Mouse (Mus musculus) large intestine, adult 2 months (tissue): ENCODE data around the gene Rexo4. TPM values are rescaled to one million over a fixed set of nuclear protein-coding genes. Genes with fewer than 3 reads are reported as not detected.

Experiments used
- DNase-seq: peaks from one replicate; pipeline ENCODE4 v3.0.0-alpha.2; 2012; ENCODE audit warnings: low read depth, low spot score
- WGBS: fragments of 180-500 bp; shearing (Covaris S2); methylation state at CpG from one replicate; pipeline ENCODE4 v1.1.7; 2018; 5-methylcytosine and 5-hydroxymethylcytosine counted together
- polyA plus RNA-seq: library from polyadenylated mRNA; depleted of rRNA; stranded (reverse); fragments of >200 nt; gene quantifications from 2 replicates; pipeline ENCODE4 v1.2.3, GENCODE M21; 2012

The Rexo4 gene
- polyA plus RNA-seq, 1 experiment = 22.3 TPM

GRCm38 (mm10) chr2:26951346-26951905 is 12.8 kb downstream of the Rexo4 start:
- WGBS = 83% methylated on average over 8 of the region's 8 CpGs

GRCm38 (mm10) chr2:26950411-26950810 is 13.8 kb downstream of the Rexo4 start:
- 77% methylated on average over 2 of the region's 2 CpGs for WGBS
- DNase-seq = no peak

More at GRCm38 (mm10) chr2:26951346-26951905, 12.8 kb downstream of the Rexo4 start:
- DNase-seq = no peak

GRCm38 (mm10) chr2:26943253-26943652 is 20.9 kb downstream of the Rexo4 start:
- 60% methylated on average over 3 of the region's 3 CpGs for WGBS
- DNase-seq = no peak

- 37% methylated on average over 5 of the region's 5 CpGs for WGBS
- no peak for DNase-seq
Measured at GRCm38 (mm10) chr2:26941539-26941938, 22.6 kb downstream of the Rexo4 start.

- DNase-seq = no peak
- WGBS = 52% methylated on average over 1 of the region's 1 CpGs
Measured at GRCm38 (mm10) chr2:26936425-26936824, 27.8 kb downstream of the Rexo4 start.

- DNase-seq = no peak
- 82% methylated on average over 2 of the region's 2 CpGs for WGBS
Measured at GRCm38 (mm10) chr2:26935286-26935685, 28.9 kb downstream of the Rexo4 start.

GRCm38 (mm10) chr2:26933304-26934055 is 30.7 kb downstream of the Rexo4 start, which contains the start of the genes Surf4 and Stkld1:
Surf4 (minus strand) TSS chr2:26933928.
Stkld1 (plus strand) TSS chr2:26934047.
- 1% methylated on average over 64 of the region's 70 CpGs for WGBS
- peak; percentile 80 for DNase-seq

- no peak for DNase-seq
- under 1% methylated on average over 49 of the region's 49 CpGs for WGBS
Measured at GRCm38 (mm10) chr2:26932473-26933303, 31.5 kb downstream of the Rexo4 start.

GRCm38 (mm10) chr2:26930390-26930789 is 33.8 kb downstream of the Rexo4 start:
- DNase-seq = no peak
- 4% methylated on average over 1 of the region's 1 CpGs for WGBS

- DNase-seq = no peak
- WGBS = 79% methylated on average over 6 of the region's 6 CpGs
Measured at GRCm38 (mm10) chr2:26927745-26928476, 36.3 kb downstream of the Rexo4 start.

- 15% methylated on average over 9 of the region's 9 CpGs for WGBS
- DNase-seq = no peak
Measured at GRCm38 (mm10) chr2:26921784-26922183, 42.4 kb downstream of the Rexo4 start.

- DNase-seq = no peak
- WGBS = 77% methylated on average over 6 of the region's 6 CpGs
Measured at GRCm38 (mm10) chr2:26920190-26920855, 43.9 kb downstream of the Rexo4 start.

GRCm38 (mm10) chr2:26919684-26920083 is 44.5 kb downstream of the Rexo4 start:
- WGBS = 77% methylated on average over 3 of the region's 3 CpGs
- DNase-seq = no peak

GRCm38 (mm10) chr2:26916738-26917137 is 47.4 kb downstream of the Rexo4 start:
- no peak for DNase-seq
- under 1% methylated on average over 13 of the region's 13 CpGs for WGBS

- under 1% methylated on average over 47 of the region's 47 CpGs for WGBS
- no peak for DNase-seq
Measured at GRCm38 (mm10) chr2:26915927-26916728, 48.1 kb downstream of the Rexo4 start, which contains the start of the genes Surf2 and Surf1. Surf2 (plus strand) TSS chr2:26916367. Surf1 (minus strand) TSS chr2:26916530.

GRCm38 (mm10) chr2:26914148-26914941 is 49.8 kb downstream of the Rexo4 start:
- DNase-seq = no peak
- WGBS = 53% methylated on average over 8 of the region's 8 CpGs

- 73% methylated on average over 17 of the region's 17 CpGs for WGBS
- no peak for DNase-seq
Measured at GRCm38 (mm10) chr2:26913416-26914147, 50.6 kb downstream of the Rexo4 start.
